Mouse (Mus musculus) forebrain, embryonic 15.5 days (tissue): ENCODE measurements around the gene 1700022I11Rik. TPM values are rescaled to one million over a fixed set of nuclear protein-coding genes. Genes with fewer than 3 reads are reported as not detected.

Experiments used
- ATAC-seq: fragments of 200-750 bp; cut with Nextera tagmentation; replicated peaks from 2 replicates; pipeline ENCODE4 v1.8.0; 2017; ENCODE audit warnings: mild to moderate bottlenecking, moderate TSS enrichment, moderate library complexity
- H3K27ac ChIP-seq: fragments of 300-500 bp; sonication (generic); replicated peaks from 2 replicates; pipeline ENCODE4 v1.5.1; 2015; ENCODE audit warnings: mild to moderate bottlenecking, inconsistent platforms
- H3K27me3 ChIP-seq: fragments of 300-500 bp; sonication (generic); 2 replicates; pipeline ENCODE4 v1.6.1; 2015; ENCODE audit warnings: inconsistent platforms
- H3K36me3 ChIP-seq: fragments of 300-500 bp; sonication (generic); 2 replicates; pipeline ENCODE4 v1.6.1; 2015; ENCODE audit warnings: mild to moderate bottlenecking, inconsistent platforms
- H3K4me1 ChIP-seq: fragments of 300-500 bp; sonication (generic); 2 replicates; pipeline ENCODE4 v1.6.1; 2015; ENCODE audit warnings: inconsistent platforms
- H3K4me2 ChIP-seq: fragments of 300-500 bp; sonication (generic); replicated peaks from 2 replicates; pipeline ENCODE4 v1.6.1; 2015; ENCODE audit warnings: mild to moderate bottlenecking, inconsistent platforms
- H3K4me3 ChIP-seq: fragments of 300-500 bp; sonication (generic); 2 replicates; pipeline ENCODE4 v1.5.1; 2015; ENCODE audit warnings: mild to moderate bottlenecking, inconsistent platforms
- H3K9ac ChIP-seq: fragments of 300-500 bp; sonication (generic); replicated peaks from 2 replicates; pipeline ENCODE4 v1.6.1; 2015; ENCODE audit warnings: mild to moderate bottlenecking, inconsistent platforms
- H3K9me3 ChIP-seq: fragments of 300-500 bp; sonication (generic); 2 replicates; pipeline ENCODE4 v1.6.1; 2016; ENCODE audit warnings: inconsistent platforms
- WGBS: fragments of 180-500 bp; shearing (Covaris S2); methylation state at CpG from one replicate; pipeline ENCODE4 v1.1.7; 2015; ENCODE audit warnings: mixed read lengths; 5-methylcytosine and 5-hydroxymethylcytosine counted together
- polyA plus RNA-seq: library from polyadenylated mRNA; unstranded; fragments of >200 nt; fragmentation: Nextera tagmentation; extraction: Ambion mirVana; gene quantifications from 2 replicates; pipeline ENCODE4 v1.2.1, GENCODE M21; 2015

The 1700022I11Rik gene
- polyA plus RNA-seq, 1 experiment from 2014 or later, result 0.41 TPM

DNA sequence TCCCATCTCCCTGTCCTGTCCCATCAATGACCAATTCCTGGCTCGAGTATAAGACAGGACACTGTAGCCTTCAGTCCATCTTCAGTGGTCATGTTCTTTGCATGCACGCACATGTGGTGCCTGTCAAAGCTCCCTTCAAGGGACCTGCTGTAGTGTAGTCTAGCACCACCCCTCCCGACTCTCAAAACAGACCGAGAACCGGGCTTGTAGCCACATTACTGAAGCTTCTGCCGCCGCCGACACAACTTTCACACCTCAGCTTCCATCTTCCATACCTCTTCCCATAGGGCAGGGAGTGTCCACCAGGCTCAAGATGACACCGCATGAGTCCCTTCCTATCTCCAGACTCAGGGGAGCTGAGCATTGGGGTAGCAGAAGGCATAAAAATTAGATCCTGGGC, 25.2 kb upstream of the 1700022I11Rik start:
- Histone ChIP-seq H3K36me3 (no peaks in the 10 kb centered on the region), H3K9ac (no peak overlapping the region), H3K9me3 (no peaks in the 10 kb centered on the region), H3K4me2 (no peak overlapping the region), H3K27me3 (no peaks in the 10 kb centered on the region), H3K27ac (no peak overlapping the region), H3K4me3 (no peak overlapping the region), H3K4me1 (peaks cover 59% of the 10 kb centered on the region)
- no peak for ATAC-seq
- WGBS, result 76% methylated on average over 9 of the region's 9 CpGs

- Histone ChIP-seq H3K9me3 (no peaks in the 10 kb centered on the region), H3K4me2 (no peak overlapping the region), H3K9ac (no peak overlapping the region), H3K4me1 (peaks cover 61% of the 10 kb centered on the region), H3K27me3 (no peaks in the 10 kb centered on the region), H3K4me3 (no peak overlapping the region), H3K27ac (no peak overlapping the region), H3K36me3 (no peaks in the 10 kb centered on the region)
- ATAC-seq, result no peak
- WGBS, result 18% methylated on average over 6 of the region's 6 CpGs
Measured at GRCm38 (mm10) chr4:42945043-42945442, 24.4 kb upstream of the 1700022I11Rik start.

GRCm38 (mm10) chr4:42945445-42945844, 24.0 kb upstream of the 1700022I11Rik start:
- Histone ChIP-seq H3K4me2 (no peak overlapping the region), H3K9ac (no peak overlapping the region), H3K4me3 (no peak overlapping the region), H3K4me1 (peaks cover 64% of the 10 kb centered on the region), H3K9me3 (no peaks in the 10 kb centered on the region), H3K27ac (no peak overlapping the region), H3K36me3 (no peaks in the 10 kb centered on the region), H3K27me3 (no peaks in the 10 kb centered on the region)
- WGBS, result 85% methylated on average over 3 of the region's 3 CpGs
- no peak for ATAC-seq

- Histone ChIP-seq H3K36me3 (no peaks in the 10 kb centered on the region), H3K4me1 (peaks cover 69% of the 10 kb centered on the region), H3K4me3 (no peak overlapping the region), H3K9me3 (no peaks in the 10 kb centered on the region), H3K27me3 (no peaks in the 10 kb centered on the region), H3K9ac (no peak overlapping the region), H3K4me2 (peak overlapping the region; percentile 34; the same call in 1 of the 2 replicates), H3K27ac (peak overlapping the region; percentile 98)
- 10% methylated on average over 5 of the region's 5 CpGs for WGBS
- ATAC-seq, result no peak
Measured at GRCm38 (mm10) chr4:42945952-42946351, 23.5 kb upstream of the 1700022I11Rik start.

- H3K4me2 ChIP-seq, result peak overlapping the region; percentile 34
- peak; percentile 49 for ATAC-seq
- H3K4me3 ChIP-seq, result 0 out of 2 replicates have a peak overlapping the region, but pooled peaks have one; percentile 4
- no peaks in the 10 kb centered on the region for H3K27me3 ChIP-seq
- no peaks in the 10 kb centered on the region for H3K36me3 ChIP-seq
- H3K4me1 ChIP-seq, result peaks cover 78% of the 10 kb centered on the region
- WGBS, result 22% methylated on average over 10 of the region's 10 CpGs
- peak overlapping the region; percentile 98 for H3K27ac ChIP-seq
- H3K9me3 ChIP-seq, result no peaks in the 10 kb centered on the region
- H3K9ac ChIP-seq, result no peak overlapping the region; the same call in 1 of the 2 replicates
Measured at GRCm38 (mm10) chr4:42946733-42947290, 22.6 kb upstream of the 1700022I11Rik start.

DNA sequence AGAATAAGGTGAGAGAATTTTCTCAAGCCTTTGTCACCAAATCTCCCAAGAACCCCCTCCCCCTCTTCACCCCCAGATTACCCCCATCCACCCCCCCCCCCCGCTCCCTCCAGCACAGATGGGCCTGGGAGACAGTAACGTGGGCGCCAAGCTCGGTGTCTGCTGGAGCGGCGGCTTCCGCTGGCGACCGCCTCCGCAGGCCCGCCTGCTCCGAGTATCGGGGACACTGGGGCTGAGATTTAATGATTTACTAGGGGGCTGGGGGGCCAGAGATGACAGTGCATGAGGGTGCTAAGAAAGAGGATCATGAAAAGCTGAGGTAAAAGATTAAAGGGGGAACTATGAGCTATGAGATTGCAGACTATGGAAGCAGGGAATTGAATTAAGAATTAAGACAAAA, 20.9 kb upstream of the 1700022I11Rik start:
- H3K4me2 ChIP-seq, result peak overlapping the region; percentile 96; the same call in 1 of the 2 replicates
- ATAC-seq, result no peak
- no peak overlapping the region for H3K4me3 ChIP-seq
- H3K27ac ChIP-seq, result peak overlapping the region; percentile 98
- no peaks in the 10 kb centered on the region for H3K27me3 ChIP-seq
- no peaks in the 10 kb centered on the region for H3K9me3 ChIP-seq
- H3K9ac ChIP-seq, result no peak overlapping the region
- WGBS, result 44% methylated on average over 13 of the region's 13 CpGs
- H3K4me1 ChIP-seq, result peaks cover 82% of the 10 kb centered on the region
- no peaks in the 10 kb centered on the region for H3K36me3 ChIP-seq

DNA sequence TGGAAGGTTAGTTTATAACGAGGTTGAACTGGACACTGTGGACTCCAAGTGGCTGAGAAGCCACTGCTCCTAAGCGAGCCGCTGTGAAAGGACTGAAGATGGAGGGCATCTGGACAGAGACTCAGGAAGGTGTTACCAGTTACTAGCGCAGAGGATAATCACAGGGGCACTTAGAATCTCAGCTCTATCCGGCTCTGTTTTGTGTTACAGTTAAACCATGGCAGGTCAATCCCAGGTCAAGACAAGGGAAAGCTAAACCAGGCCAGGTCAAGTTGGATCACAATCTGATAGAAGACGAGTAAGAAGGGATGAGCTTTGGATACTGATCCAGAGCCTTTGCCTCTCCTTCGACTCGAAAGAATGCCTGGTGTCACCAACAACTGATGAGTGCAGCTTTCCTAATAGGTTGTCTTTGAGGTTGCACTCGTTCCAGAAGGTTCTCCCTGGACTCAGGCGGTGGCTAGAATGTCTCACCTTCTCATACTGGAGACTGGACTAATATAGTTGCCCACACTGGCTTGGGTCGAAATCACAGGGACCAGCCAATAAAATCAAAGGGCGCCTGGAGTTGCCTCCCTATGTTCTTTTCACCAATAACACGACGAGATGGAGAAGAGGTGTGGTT, 20.2 kb upstream of the 1700022I11Rik start:
- no peak for ATAC-seq
- peak overlapping the region; percentile 99; the same call in 1 of the 2 replicates for H3K9ac ChIP-seq
- peak overlapping the region; percentile 96 for H3K4me2 ChIP-seq
- H3K9me3 ChIP-seq, result no peaks in the 10 kb centered on the region
- H3K27ac ChIP-seq, result peak overlapping the region; percentile 98
- peaks cover 82% of the 10 kb centered on the region for H3K4me1 ChIP-seq
- no peaks in the 10 kb centered on the region for H3K27me3 ChIP-seq
- no peaks in the 10 kb centered on the region for H3K36me3 ChIP-seq
- H3K4me3 ChIP-seq, result peak overlapping the region; percentile 92
- 16% methylated on average over 14 of the region's 14 CpGs for WGBS

DNA sequence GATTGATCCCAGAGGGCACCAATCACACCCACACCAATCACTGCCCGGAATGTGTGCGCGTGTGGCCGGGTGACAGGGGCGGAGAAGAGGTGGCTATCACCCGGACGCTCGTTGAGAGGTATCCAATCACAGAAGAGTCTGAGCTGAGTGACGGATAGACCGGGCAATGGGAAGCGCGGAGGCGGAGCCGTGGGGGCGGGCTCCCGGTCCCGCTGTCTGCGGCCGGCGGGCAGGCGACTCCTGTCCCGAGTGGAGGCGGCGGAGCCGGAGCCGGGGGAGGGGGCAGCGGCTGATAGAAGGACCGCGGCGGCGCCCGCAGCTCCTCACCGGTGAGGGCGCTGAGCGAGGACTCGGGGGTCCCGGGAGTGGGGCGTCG, 19.7 kb upstream of the 1700022I11Rik start, which contains the start of gene Dnajb5:
Dnajb5 (plus strand) TSS at position 139 of the 376 bp plus-strand sequence.
- peaks cover 83% of the 10 kb centered on the region for H3K4me1 ChIP-seq
- H3K4me3 ChIP-seq, result peak within 1 kb of the TSS; percentile 92
- H3K27me3 ChIP-seq, result no peaks in the 10 kb centered on the region
- ATAC-seq, result peak; percentile 94
- peak within 1 kb of the TSS; percentile 96 for H3K4me2 ChIP-seq
- WGBS, result under 1% methylated on average over 38 of the region's 39 CpGs
- H3K9ac ChIP-seq, result peak within 1 kb of the TSS; percentile 99
- H3K9me3 ChIP-seq, result no peaks in the 10 kb centered on the region
- no peaks in the 10 kb centered on the region for H3K36me3 ChIP-seq
- H3K27ac ChIP-seq, result peak within 1 kb of the TSS; percentile 98

DNA sequence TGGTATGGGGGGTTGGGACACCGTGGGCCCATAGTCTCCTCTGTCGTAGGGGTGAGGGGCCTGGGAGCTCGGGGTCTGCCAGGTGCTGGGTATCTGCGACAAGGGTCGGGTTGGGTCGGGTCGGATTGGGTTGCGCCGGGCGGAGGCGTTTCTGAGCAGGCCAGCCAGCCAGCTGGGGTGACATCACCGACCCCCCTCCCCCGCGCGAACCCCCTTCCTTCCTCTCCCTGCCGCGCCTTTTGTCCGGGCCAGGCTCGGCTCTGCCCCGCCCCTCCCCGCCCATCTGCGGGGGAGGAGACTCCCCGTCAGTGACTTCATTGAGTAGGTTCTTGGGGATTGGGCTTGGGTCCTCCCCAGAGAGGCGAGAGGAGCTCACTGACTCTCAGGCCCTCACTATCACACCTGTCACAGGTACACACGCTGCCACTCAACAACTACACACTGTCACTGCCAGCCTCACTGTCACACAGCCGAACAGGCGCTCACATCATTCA, 19.3 kb upstream of the 1700022I11Rik start:
- Histone ChIP-seq H3K4me1 (peaks cover 87% of the 10 kb centered on the region), H3K4me3 (peak overlapping the region; percentile 92), H3K9ac (peak overlapping the region; percentile 99), H3K27ac (peak overlapping the region; percentile 98), H3K27me3 (no peaks in the 10 kb centered on the region), H3K36me3 (no peaks in the 10 kb centered on the region; the same call in 1 of the 2 replicates), H3K4me2 (peak overlapping the region; percentile 96), H3K9me3 (no peaks in the 10 kb centered on the region)
- peak; percentile 53 for ATAC-seq
- WGBS, result under 1% methylated on average over 22 of the region's 27 CpGs

DNA sequence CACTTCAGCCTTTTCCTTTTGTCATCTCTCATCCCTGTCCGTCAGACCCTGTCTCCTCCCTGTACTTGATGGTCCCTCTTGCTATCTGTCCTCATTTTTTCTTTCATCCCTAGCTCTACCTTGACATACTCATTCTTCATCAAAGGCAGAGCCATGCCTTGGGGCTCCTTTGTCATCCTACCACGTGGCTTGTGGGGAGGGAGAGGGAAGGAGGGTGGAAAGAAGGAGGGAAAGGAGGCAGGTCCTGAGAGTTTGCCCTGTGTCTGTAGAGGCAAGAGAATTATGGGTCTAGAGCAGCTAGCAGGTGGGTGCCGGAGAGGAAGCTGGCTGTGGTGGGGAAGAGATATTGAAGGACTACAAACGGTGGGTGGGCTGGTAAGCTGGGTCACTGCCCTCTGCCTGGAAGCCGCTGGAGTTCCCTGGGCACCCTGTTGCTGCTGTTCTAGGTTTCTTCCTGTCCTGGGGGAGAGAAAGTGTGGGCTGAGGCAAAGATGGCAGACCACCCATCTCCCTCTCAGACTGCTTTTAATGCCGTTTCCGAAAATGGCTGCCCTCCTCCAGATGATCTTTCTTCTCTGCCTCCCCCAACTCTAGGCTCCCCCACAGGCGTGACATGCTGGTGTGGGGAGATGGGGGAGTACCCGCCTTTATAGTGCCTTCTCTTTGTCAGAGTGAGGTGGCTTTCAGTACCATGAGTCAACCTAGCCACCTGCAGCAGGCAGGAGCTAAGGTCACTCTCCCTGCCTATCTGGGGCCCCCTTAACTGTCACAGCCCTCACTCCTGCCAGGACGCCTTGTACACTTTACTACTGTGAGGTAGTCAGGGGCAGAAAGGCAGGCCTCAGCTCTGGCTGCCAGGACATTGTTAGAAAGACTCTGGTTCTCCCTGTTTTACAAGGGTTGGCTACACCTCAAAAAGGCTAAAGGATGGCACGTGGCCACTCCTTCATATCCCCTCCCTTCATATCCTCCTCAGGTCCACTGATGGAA, 17.9 kb upstream of the 1700022I11Rik start:
- peaks cover 6% of the 10 kb centered on the region for H3K36me3 ChIP-seq
- peak overlapping the region; percentile 96 for H3K4me2 ChIP-seq
- H3K27me3 ChIP-seq, result no peaks in the 10 kb centered on the region
- H3K9me3 ChIP-seq, result no peaks in the 10 kb centered on the region
- H3K4me3 ChIP-seq, result peak overlapping the region; percentile 92
- WGBS, result 47% methylated on average over 11 of the region's 11 CpGs
- H3K4me1 ChIP-seq, result peaks cover 80% of the 10 kb centered on the region
- ATAC-seq, result no peak
- peak overlapping the region; percentile 99 for H3K9ac ChIP-seq
- H3K27ac ChIP-seq, result peak overlapping the region; percentile 98

- no peaks in the 10 kb centered on the region for H3K27me3 ChIP-seq
- no peaks in the 10 kb centered on the region for H3K9me3 ChIP-seq
- no peak for ATAC-seq
- H3K4me3 ChIP-seq, result peak overlapping the region; percentile 92
- WGBS, result 83% methylated on average over 7 of the region's 7 CpGs
- peak overlapping the region; percentile 98 for H3K27ac ChIP-seq
- peak overlapping the region; percentile 96 for H3K4me2 ChIP-seq
- peaks cover 70% of the 10 kb centered on the region for H3K4me1 ChIP-seq
- peaks cover 17% of the 10 kb centered on the region for H3K36me3 ChIP-seq
- peak overlapping the region; percentile 99 for H3K9ac ChIP-seq
Measured at GRCm38 (mm10) chr4:42952563-42952962, 16.8 kb upstream of the 1700022I11Rik start.
